Mouse (Mus musculus) kidney, embryonic 16.5 days (tissue): ENCODE results near the gene Gm9. TPM values are rescaled to one million over a fixed set of nuclear protein-coding genes. Genes with fewer than 3 reads are reported as not detected.

Experiments
- ATAC-seq: fragments of 200-750 bp; cut with Nextera tagmentation; 2 replicates; pipeline ENCODE4 v1.8.0; 2017; ENCODE audit warnings: moderate TSS enrichment; ENCODE audit not compliant: low FRiP score, low TSS enrichment
- H3K27ac ChIP-seq: fragments of 300-500 bp; sonication (generic); 2 replicates; pipeline ENCODE4 v1.5.1; 2014; ENCODE audit warnings: low read length
- H3K27me3 ChIP-seq: fragments of 300-500 bp; sonication (generic); 2 replicates; pipeline ENCODE4 v1.6.1; 2014; ENCODE audit warnings: low read length, control low read depth, mixed read lengths; ENCODE audit not compliant: insufficient read depth
- H3K36me3 ChIP-seq: fragments of 300-500 bp; sonication (generic); 2 replicates; pipeline ENCODE4 v1.6.1; 2014; ENCODE audit warnings: low read length, control low read depth, mixed read lengths; ENCODE audit not compliant: insufficient read depth
- H3K4me1 ChIP-seq: fragments of 300-500 bp; sonication (generic); 2 replicates; pipeline ENCODE4 v1.6.1; 2014; ENCODE audit warnings: low read length, control low read depth, mixed read lengths; ENCODE audit not compliant: insufficient read depth
- H3K4me2 ChIP-seq: fragments of 300-500 bp; sonication (generic); replicated peaks from 2 replicates; pipeline ENCODE4 v1.6.1; 2014; ENCODE audit warnings: low read depth, low read length
- H3K4me3 ChIP-seq: fragments of 300-500 bp; sonication (generic); 2 replicates; pipeline ENCODE4 v1.5.1; 2014; ENCODE audit warnings: mild to moderate bottlenecking, low read length
- H3K9ac ChIP-seq: fragments of 300-500 bp; sonication (generic); replicated peaks from 2 replicates; pipeline ENCODE4 v1.6.1; 2014; ENCODE audit warnings: low read length
- H3K9me3 ChIP-seq: fragments of 300-500 bp; sonication (generic); 2 replicates; pipeline ENCODE4 v1.6.1; 2016; ENCODE audit warnings: low read length, control low read depth
- WGBS: fragments of 180-500 bp; shearing (Covaris S2); extraction: QIAGEN DNeasy Blood & Tissue Kit; methylation state at CpG from one replicate; pipeline ENCODE4 v1.1.7; 2014; 5-methylcytosine and 5-hydroxymethylcytosine counted together
- polyA plus RNA-seq: library from polyadenylated mRNA; unstranded; fragments of >200 nt; fragmentation: Nextera tagmentation; extraction: Ambion mirVana; gene quantifications from 2 replicates; pipeline ENCODE4 v1.2.1, GENCODE M21; 2015

Gm9 gene
- polyA plus RNA-seq, 1 experiment from 2014 or later: not detected

- no peaks in the 10 kb centered on the region for H3K27me3 ChIP-seq
- no peaks in the 10 kb centered on the region for H3K36me3 ChIP-seq
- H3K27ac ChIP-seq: no peak overlapping the region
- H3K4me1 ChIP-seq: no peaks in the 10 kb centered on the region
- H3K4me2 ChIP-seq: no peak overlapping the region
- ATAC-seq: peak; percentile 69; the same call in 1 of the 2 replicates
- H3K9ac ChIP-seq: no peak overlapping the region
- WGBS: 20% methylated on average over 3 of the region's 3 CpGs
- no peak overlapping the region for H3K4me3 ChIP-seq
- no peaks in the 10 kb centered on the region for H3K9me3 ChIP-seq
These were observed 43.8 kb downstream of the Gm9 start for GRCm38 (mm10) chrX:37167085-37167484.

- H3K4me1 ChIP-seq: no peaks in the 10 kb centered on the region
- H3K27me3 ChIP-seq: no peaks in the 10 kb centered on the region
- ATAC-seq: no peak
- H3K9me3 ChIP-seq: no peaks in the 10 kb centered on the region
- H3K4me2 ChIP-seq: no peak overlapping the region
- H3K27ac ChIP-seq: no peak overlapping the region
- WGBS: 76% methylated on average over 18 of the region's 18 CpGs
- H3K36me3 ChIP-seq: no peaks in the 10 kb centered on the region
- H3K4me3 ChIP-seq: no peak overlapping the region
- no peak overlapping the region for H3K9ac ChIP-seq
These were observed 47.7 kb downstream of the Gm9 start for GRCm38 (mm10) chrX:37163115-37163514.

DNA sequence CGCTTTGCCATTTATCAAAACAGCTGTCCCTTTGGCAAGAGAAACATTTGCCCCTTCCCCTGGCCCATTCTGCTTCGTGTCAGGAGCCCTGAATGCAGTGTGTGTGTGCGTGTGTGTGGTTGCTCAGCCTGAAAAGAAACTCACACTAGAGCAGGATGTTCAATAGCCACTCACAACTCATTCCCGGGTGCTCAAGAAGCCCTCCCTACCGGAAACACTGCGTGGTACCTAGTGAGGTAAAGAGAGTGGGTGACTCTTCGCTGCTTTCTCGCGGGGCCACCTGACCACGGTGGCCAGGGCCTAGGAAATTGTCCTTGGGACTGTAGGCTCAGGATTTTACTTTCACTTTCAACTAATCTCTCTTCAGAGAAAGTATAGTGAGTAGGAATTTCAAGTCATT is 49.7 kb downstream of the Gm9 start:
- Histone ChIP-seq H3K9ac (no peak overlapping the region), H3K9me3 (no peaks in the 10 kb centered on the region), H3K27me3 (no peaks in the 10 kb centered on the region), H3K4me3 (no peak overlapping the region), H3K27ac (no peak overlapping the region), H3K36me3 (no peaks in the 10 kb centered on the region), H3K4me2 (no peak overlapping the region), H3K4me1 (no peaks in the 10 kb centered on the region)
- ATAC-seq: no peak
- 76% methylated on average over 10 of the region's 10 CpGs for WGBS

Other genes with a start within 250 kb of the Gm9 start
- gene Sept6, start 219.2 kb downstream of the Gm9 start, polyA plus RNA-seq: 21.5 and 23.5 TPM in 2 replicates
- not detected in 2 replicates for gene Sowahd, start 162.2 kb downstream of the Gm9 start, polyA plus RNA-seq
- 409 and 453 TPM in 2 replicates for gene Rpl39, start 125.6 kb downstream of the Gm9 start, polyA plus RNA-seq
- 17.1 and 22.3 TPM in 2 replicates for gene Upf3b, start 100.7 kb downstream of the Gm9 start, polyA plus RNA-seq
- 15.7 and 16.6 TPM in 2 replicates for gene Nkap, start 84.2 kb downstream of the Gm9 start, polyA plus RNA-seq
- not detected in 2 replicates for gene Akap14, start 42.2 kb downstream of the Gm9 start, polyA plus RNA-seq
- gene Ndufa1, start 19.9 kb downstream of the Gm9 start, polyA plus RNA-seq: 432 and 458 TPM in 2 replicates
- gene Rnf113a1, start 19.8 kb downstream of the Gm9 start, polyA plus RNA-seq: 7.9 and 9.8 TPM in 2 replicates
- not detected in 2 replicates for gene Rhox1, start 11.2 kb upstream of the Gm9 start, polyA plus RNA-seq
- gene Rhox2a, start 33.9 kb upstream of the Gm9 start, polyA plus RNA-seq: not detected in 2 replicates
- not detected in 2 replicates for gene Rhox3a, start 38.9 kb upstream of the Gm9 start, polyA plus RNA-seq
- not detected in 2 replicates for gene Rhox4a, start 54.3 kb upstream of the Gm9 start, polyA plus RNA-seq
- not detected in 2 replicates for gene Rhox3a2, start 169.0 kb upstream of the Gm9 start, polyA plus RNA-seq
- not detected in 2 replicates for gene Rhox4a2, start 179.8 kb upstream of the Gm9 start, polyA plus RNA-seq
- gene Rhox2b, start 201.0 kb upstream of the Gm9 start, polyA plus RNA-seq: not detected in 2 replicates
- not detected in 2 replicates for gene Rhox4b, start 221.5 kb upstream of the Gm9 start, polyA plus RNA-seq
- gene Rhox2c, start 242.6 kb upstream of the Gm9 start, polyA plus RNA-seq: not detected in 2 replicates
- gene Rhox3c, start 247.5 kb upstream of the Gm9 start, polyA plus RNA-seq: not detected in 2 replicates